Mouse (Mus musculus) lung, adult 2 months (tissue): Measurements from ENCODE around the gene Kctd6.

Experiments used
- CTCF ChIP-seq: fragments of 200-500 bp; IDR thresholded peaks from 2 replicates; pipeline ENCODE4 v1.5.1; 2011; ENCODE audit warnings: mild to moderate bottlenecking, low read length, control low read depth; ENCODE audit not compliant: insufficient read depth
- POLR2A ChIP-seq: fragments of 200-500 bp; IDR thresholded peaks from 2 replicates; pipeline ENCODE4 v1.6.1; 2011; ENCODE audit warnings: low read depth, mild to moderate bottlenecking, control low read depth, low read length, borderline replicate concordance; ENCODE audit errors: extremely low read depth

- TF ChIP-seq CTCF (no peak), POLR2A (no peak)
Observed at GRCm38 (mm10) chr14:8186278-8187045, 27.5 kb upstream of the Kctd6 start.
